8 mouse cellular contexts compared by ENCODE assay signal in genomic region chr19:5636571-5637041, GRCm38 (mm10). TPM values are rescaled to one million over a fixed set of nuclear protein-coding genes. Genes with fewer than 3 reads are reported as not detected.
DNase-seq lines count a peak whose midpoint lies in the region; ATAC-seq lines count a peak whose summit lies in the region.

No protein-coding gene starts in this region.

- peaks cover 19% of the 10 kb centered on the region for H3K4me1 ChIP-seq in embryonic facial prominence, embryonic 15.5 days
- H3K4me1 ChIP-seq in hindbrain, embryonic 12.5 days = peaks cover 21% of the 10 kb centered on the region
- H3K4me1 ChIP-seq in liver, embryonic 13.5 days (replicated peaks) = peaks cover 53% of the 10 kb centered on the region
- peaks cover 15% of the 10 kb centered on the region for H3K4me1 ChIP-seq in neural tube, embryonic 12.5 days

- H3K27me3 ChIP-seq in embryonic facial prominence, embryonic 15.5 days = no peaks in the 10 kb centered on the region
- H3K27me3 ChIP-seq in hindbrain, embryonic 12.5 days = no peaks in the 10 kb centered on the region
- no peaks in the 10 kb centered on the region for H3K27me3 ChIP-seq in liver, embryonic 13.5 days
- no peaks in the 10 kb centered on the region for H3K27me3 ChIP-seq in neural tube, embryonic 12.5 days (replicated peaks)

- intact Hi-C loops in left cerebral cortex, postnatal 36 days (cut with DNase I) = loop anchor here (5.0 kb wide), 1 partner anchor 69 kb away; the partner anchor contains the start of gene Ap5b1
- intact Hi-C loops in left cerebral cortex, postnatal 10 days (cut with DNase I) = loop anchor here (5.0 kb wide), 1 partner anchor 34 kb away; the partner anchor contains the start of gene Rnaseh2c

- 0 out of 2 replicates have a peak, but pooled peaks have one; percentile 3 for ATAC-seq in embryonic facial prominence, embryonic 15.5 days (ENCODE audit: insufficient number of reproducible peaks, low FRiP score, low TSS enrichment, low read depth)
- ATAC-seq in hindbrain, embryonic 12.5 days (ENCODE audit: low FRiP score) = 0 out of 2 replicates have a peak, but pooled peaks have one; percentile 3
- no peak for ATAC-seq in liver, embryonic 13.5 days (ENCODE audit: low read depth)
- ATAC-seq in neural tube, embryonic 12.5 days (ENCODE audit: low FRiP score, low read depth) = no peak

- DNase-seq in left cerebral cortex, postnatal 36 days (ENCODE audit: low spot score in 2 of 2) = peak; percentile 43 to 46
- DNase-seq in left cerebral cortex, postnatal 10 days (ENCODE audit: extremely low spot score in 1 of 2, low spot score in 2 of 2) = no peak
- DNase-seq in liver, embryonic 13.5 days = no peak
- no peak for DNase-seq in urinary bladder, postnatal 25 days (ENCODE audit: low spot score)
- DNase-seq in right cerebral cortex, adult 18-20 months = no peak

- peak overlapping the region; percentile 84 for H3K27ac ChIP-seq in embryonic facial prominence, embryonic 15.5 days (replicated peaks)
- peak overlapping the region; percentile 87 for H3K27ac ChIP-seq in hindbrain, embryonic 12.5 days
- H3K27ac ChIP-seq in liver, embryonic 13.5 days = peak overlapping the region; percentile 87
- peak overlapping the region; percentile 80; the same call in 1 of the 2 replicates for H3K27ac ChIP-seq in neural tube, embryonic 12.5 days

- peak overlapping the region; percentile 60 for H3K4me3 ChIP-seq in embryonic facial prominence, embryonic 15.5 days (replicated peaks)
- peak overlapping the region; percentile 77 for H3K4me3 ChIP-seq in hindbrain, embryonic 12.5 days
- peak overlapping the region; percentile 86 for H3K4me3 ChIP-seq in liver, embryonic 13.5 days (replicated peaks)
- H3K4me3 ChIP-seq in neural tube, embryonic 12.5 days = peak overlapping the region; percentile 84

- no peaks in the 10 kb centered on the region for H3K9me3 ChIP-seq in embryonic facial prominence, embryonic 15.5 days (replicated peaks)
- no peaks in the 10 kb centered on the region for H3K9me3 ChIP-seq in hindbrain, embryonic 12.5 days (replicated peaks)
- H3K9me3 ChIP-seq in liver, embryonic 13.5 days (replicated peaks) = no peaks in the 10 kb centered on the region
- H3K9me3 ChIP-seq in neural tube, embryonic 12.5 days = no peaks in the 10 kb centered on the region

- H3K4me2 ChIP-seq in embryonic facial prominence, embryonic 15.5 days (replicated peaks) = peak overlapping the region; percentile 74
- H3K4me2 ChIP-seq in hindbrain, embryonic 12.5 days (replicated peaks) = peak overlapping the region; percentile 84
- peak overlapping the region; percentile 93 for H3K4me2 ChIP-seq in liver, embryonic 13.5 days
- H3K4me2 ChIP-seq in neural tube, embryonic 12.5 days (replicated peaks) = peak overlapping the region; percentile 79

- WGBS in embryonic facial prominence, embryonic 15.5 days = 42% methylated on average over 12 of the region's 12 CpGs
- WGBS in hindbrain, embryonic 12.5 days = 44% methylated on average over 12 of the region's 12 CpGs
- 50% methylated on average over 12 of the region's 12 CpGs for WGBS in liver, embryonic 13.5 days (ENCODE audit: insufficient replicate concordance)
- 49% methylated on average over 12 of the region's 12 CpGs for WGBS in neural tube, embryonic 12.5 days

- peak overlapping the region; percentile 64 for H3K9ac ChIP-seq in embryonic facial prominence, embryonic 15.5 days
- H3K9ac ChIP-seq in hindbrain, embryonic 12.5 days = peak overlapping the region; percentile 82
- H3K9ac ChIP-seq in liver, embryonic 13.5 days = peak overlapping the region; percentile 90
- peak overlapping the region; percentile 75 for H3K9ac ChIP-seq in neural tube, embryonic 12.5 days

- H3K36me3 ChIP-seq in embryonic facial prominence, embryonic 15.5 days = peaks cover 29% of the 10 kb centered on the region
- H3K36me3 ChIP-seq in hindbrain, embryonic 12.5 days = peaks cover 31% of the 10 kb centered on the region
- peaks cover 27% of the 10 kb centered on the region for H3K36me3 ChIP-seq in liver, embryonic 13.5 days
- H3K36me3 ChIP-seq in neural tube, embryonic 12.5 days = peaks cover 24% of the 10 kb centered on the region

RNA-seq across cellular contexts. Expression of gene Rela, which starts 0.7 kb away (rescaled TPM):
- total RNA-seq in left cerebral cortex, postnatal 36 days (2021) = 10 to 100 TPM; 18.1 to 19.8 TPM
- 10 to 100 TPM; 21.3 to 21.9 TPM for total RNA-seq in left cerebral cortex, postnatal 10 days (2021)
- 61.4 and 62.4 TPM in 2 replicates for polyA plus RNA-seq in embryonic facial prominence, embryonic 15.5 days (2015; fragmentation: Nextera tagmentation; extraction: Ambion mirVana)
- polyA plus RNA-seq in hindbrain, embryonic 12.5 days (2016; fragmentation: Nextera tagmentation; extraction: Ambion mirVana) = 38.4 and 41.5 TPM in 2 replicates
- polyA plus RNA-seq in liver, embryonic 13.5 days (2015; fragmentation: Nextera tagmentation; extraction: Ambion mirVana) = 24.5 and 28.8 TPM in 2 replicates
- 34.7 and 36.7 TPM in 2 replicates for polyA plus RNA-seq in neural tube, embryonic 12.5 days (2016; fragmentation: Nextera tagmentation; extraction: Ambion mirVana)

RNA-seq across cellular contexts. Expression of gene Kat5, which starts 26.6 kb away (rescaled TPM):
- total RNA-seq in left cerebral cortex, postnatal 36 days (2021) = 100 to 1,000 TPM in 1 of 2 experiments, 10 to 100 TPM in 1; 80.4 to 105 TPM
- total RNA-seq in left cerebral cortex, postnatal 10 days (2021) = 10 to 100 TPM; 70.9 to 79.7 TPM
- polyA plus RNA-seq in embryonic facial prominence, embryonic 15.5 days (2015; fragmentation: Nextera tagmentation; extraction: Ambion mirVana) = 49.4 and 52.3 TPM in 2 replicates
- 73.2 and 76.5 TPM in 2 replicates for polyA plus RNA-seq in hindbrain, embryonic 12.5 days (2016; fragmentation: Nextera tagmentation; extraction: Ambion mirVana)
- 21.7 and 23.8 TPM in 2 replicates for polyA plus RNA-seq in liver, embryonic 13.5 days (2015; fragmentation: Nextera tagmentation; extraction: Ambion mirVana)
- polyA plus RNA-seq in neural tube, embryonic 12.5 days (2016; fragmentation: Nextera tagmentation; extraction: Ambion mirVana) = 67.4 and 73.3 TPM in 2 replicates

RNA-seq across cellular contexts. Expression of gene Sipa1, which starts 26.9 kb away (rescaled TPM):
- 10 to 100 TPM; 14.0 to 22.8 TPM for total RNA-seq in left cerebral cortex, postnatal 36 days (2021)
- total RNA-seq in left cerebral cortex, postnatal 10 days (2021) = 10 to 100 TPM; 24.6 to 26.5 TPM
- polyA plus RNA-seq in embryonic facial prominence, embryonic 15.5 days (2015; fragmentation: Nextera tagmentation; extraction: Ambion mirVana) = 29.4 and 30.4 TPM in 2 replicates
- polyA plus RNA-seq in hindbrain, embryonic 12.5 days (2016; fragmentation: Nextera tagmentation; extraction: Ambion mirVana) = 22.4 and 25.4 TPM in 2 replicates
- polyA plus RNA-seq in liver, embryonic 13.5 days (2015; fragmentation: Nextera tagmentation; extraction: Ambion mirVana) = 23.3 and 24.6 TPM in 2 replicates
- polyA plus RNA-seq in neural tube, embryonic 12.5 days (2016; fragmentation: Nextera tagmentation; extraction: Ambion mirVana) = 24.8 and 25.7 TPM in 2 replicates

RNA-seq across cellular contexts. Expression of gene Rnaseh2c, which starts 34.9 kb away (rescaled TPM):
- total RNA-seq in left cerebral cortex, postnatal 36 days (2021) = 10 to 100 TPM; 73.2 to 74.8 TPM
- 10 to 100 TPM; 68.2 to 71.7 TPM for total RNA-seq in left cerebral cortex, postnatal 10 days (2021)
- 122 and 126 TPM in 2 replicates for polyA plus RNA-seq in embryonic facial prominence, embryonic 15.5 days (2015; fragmentation: Nextera tagmentation; extraction: Ambion mirVana)
- 114 and 126 TPM in 2 replicates for polyA plus RNA-seq in hindbrain, embryonic 12.5 days (2016; fragmentation: Nextera tagmentation; extraction: Ambion mirVana)
- 164 and 176 TPM in 2 replicates for polyA plus RNA-seq in liver, embryonic 13.5 days (2015; fragmentation: Nextera tagmentation; extraction: Ambion mirVana)
- polyA plus RNA-seq in neural tube, embryonic 12.5 days (2016; fragmentation: Nextera tagmentation; extraction: Ambion mirVana) = 140 and 148 TPM in 2 replicates

RNA-seq across cellular contexts. Expression of gene Map3k11, which starts 51.9 kb away (rescaled TPM):
- total RNA-seq in left cerebral cortex, postnatal 36 days (2021) = 10 to 100 TPM; 17.3 to 19.2 TPM
- 10 to 100 TPM; 11.9 to 14.3 TPM for total RNA-seq in left cerebral cortex, postnatal 10 days (2021)
- polyA plus RNA-seq in embryonic facial prominence, embryonic 15.5 days (2015; fragmentation: Nextera tagmentation; extraction: Ambion mirVana) = 27.1 and 30.0 TPM in 2 replicates
- 21.5 and 23.3 TPM in 2 replicates for polyA plus RNA-seq in hindbrain, embryonic 12.5 days (2016; fragmentation: Nextera tagmentation; extraction: Ambion mirVana)
- polyA plus RNA-seq in liver, embryonic 13.5 days (2015; fragmentation: Nextera tagmentation; extraction: Ambion mirVana) = 13.8 and 15.9 TPM in 2 replicates
- 22.4 and 28.9 TPM in 2 replicates for polyA plus RNA-seq in neural tube, embryonic 12.5 days (2016; fragmentation: Nextera tagmentation; extraction: Ambion mirVana)

Comparison
In these comparisons a context has a peak if more than half of its experiments do, and no peak if none do; other contexts are left out.
1. DNase-seq: peak in left cerebral cortex, postnatal 36 days (2 of 2); none in left cerebral cortex, postnatal 10 days (0 of 2), liver, embryonic 13.5 days (single experiment), urinary bladder, postnatal 25 days (single experiment) and right cerebral cortex, adult 18-20 months (single experiment).
2. ATAC-seq: peak in embryonic facial prominence, embryonic 15.5 days (single experiment) and hindbrain, embryonic 12.5 days (single experiment); none in liver, embryonic 13.5 days (single experiment) and neural tube, embryonic 12.5 days (single experiment).
3. Peak in every context shown above with its lines, with median percentiles within 50 percentile points of each other: H3K27ac ChIP-seq, H3K4me2 ChIP-seq, H3K4me3 ChIP-seq and H3K9ac ChIP-seq.